Mouse (Mus musculus) cortical plate, adult 2 months (tissue): ENCODE measurements around the gene Ceacam3. TPM values are rescaled to one million over a fixed set of nuclear protein-coding genes. Genes with fewer than 3 reads are reported as not detected.
"Not testable (repeated sequence)": the region's sequence is repeated elsewhere in the genome, so short reads cannot be mapped to it uniquely, and the experiment has no call there.

Experiments
- H3K27ac ChIP-seq: fragments of 200-500 bp; 2 replicates; pipeline ENCODE4 v1.5.1; 2012; ENCODE audit warnings: low read length, control low read depth, inconsistent platforms; ENCODE audit not compliant: insufficient read depth
- H3K4me1 ChIP-seq: fragments of 200-500 bp; 2 replicates; pipeline ENCODE4 v1.6.1; 2011; ENCODE audit warnings: low read length; ENCODE audit not compliant: control insufficient read depth, insufficient read depth
- H3K4me3 ChIP-seq: fragments of 200-500 bp; 2 replicates; pipeline ENCODE4 v1.5.1; 2011; ENCODE audit warnings: mild to moderate bottlenecking, low read length, control low read depth; ENCODE audit not compliant: insufficient read depth
- CTCF ChIP-seq: fragments of 200-500 bp; IDR thresholded peaks from 2 replicates; pipeline ENCODE4 v1.5.1; 2011; ENCODE audit warnings: mild to moderate bottlenecking, control low read depth, low read length; ENCODE audit not compliant: insufficient read depth; ENCODE audit errors: extremely low read depth
- POLR2A ChIP-seq: fragments of 200-500 bp; IDR thresholded peaks from 2 replicates; pipeline ENCODE4 v1.6.1; 2011; ENCODE audit warnings: mild to moderate bottlenecking, low read length, control low read depth; ENCODE audit not compliant: insufficient read depth; ENCODE audit errors: extremely low read depth
- polyA plus RNA-seq: library from polyadenylated mRNA; depleted of rRNA; stranded (reverse); fragments of >200 nt; gene quantifications from 2 replicates; pipeline ENCODE4 v1.2.3, GENCODE M21; 2012; rRNA removed

The Ceacam3 gene
- 0.09 and 0.10 TPM in 2 replicates for polyA plus RNA-seq

- H3K27ac ChIP-seq = no peak within 1 kb of the TSS
- TF ChIP-seq POLR2A (no peak), CTCF (no peak)
These were observed at the start of gene Ceacam3 for GRCm38 (mm10) chr7:17149931-17150330. Gene Ceacam3 (plus strand): TSS chr7:17150282.

DNA sequence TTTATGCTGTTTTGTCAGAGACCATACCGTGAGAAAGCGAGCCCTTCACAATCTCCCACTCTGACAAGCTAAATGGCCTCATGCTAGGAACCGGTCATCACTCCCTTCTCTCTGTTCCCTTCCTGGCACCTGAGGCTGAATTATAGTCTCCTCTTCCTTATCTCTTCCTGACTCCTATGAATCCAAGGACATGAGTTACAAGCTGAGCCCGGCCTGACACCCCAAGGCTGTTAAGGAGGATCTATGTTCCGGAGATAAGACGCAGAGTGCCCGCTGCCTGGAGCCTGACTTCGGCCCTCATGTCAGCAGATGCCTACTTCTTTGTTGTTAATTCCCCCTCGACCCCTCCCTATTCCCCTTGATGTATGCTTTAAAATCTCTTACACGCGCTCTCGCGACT, 48.5 kb upstream of the Ceacam3 start:
- not testable (repeated sequence) for H3K4me3 ChIP-seq, H3K27ac ChIP-seq, H3K4me1 ChIP-seq

More at GRCm38 (mm10) chr7:17149931-17150330, at the start of gene Ceacam3:
- no peaks in the 10 kb centered on the region for H3K4me1 ChIP-seq
- no peak within 1 kb of the TSS for H3K4me3 ChIP-seq

GRCm38 (mm10) chr7:17135307-17135706, 14.8 kb upstream of the Ceacam3 start:
- Histone ChIP-seq H3K4me1 (no peaks in the 10 kb centered on the region), H3K4me3 (no peak overlapping the region), H3K27ac (no peak overlapping the region)
- TF ChIP-seq CTCF (no peak), POLR2A (no peak)

DNA sequence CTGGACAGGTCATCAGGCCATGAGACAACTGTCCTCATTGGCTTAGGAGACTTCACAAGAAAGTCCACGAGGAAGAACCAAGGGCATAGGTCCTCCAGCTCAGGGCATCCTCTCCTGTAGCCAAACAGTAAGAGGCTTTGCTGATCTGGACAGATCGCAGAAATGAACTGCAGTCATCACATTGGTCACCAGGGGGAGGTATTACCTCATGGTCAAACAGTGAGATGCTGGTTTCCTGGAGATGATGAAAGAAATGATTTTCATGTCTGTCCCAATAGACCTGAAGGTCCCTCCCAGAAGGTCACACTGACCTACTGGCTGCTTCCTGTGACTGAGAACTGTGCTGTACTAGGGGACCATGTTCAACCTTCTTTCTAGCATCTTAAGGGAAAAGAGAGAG, 5.6 kb downstream of the Ceacam3 start:
- Histone ChIP-seq H3K4me1 (no peaks in the 10 kb centered on the region), H3K4me3 (no peak overlapping the region), H3K27ac (no peak overlapping the region)
- no peak for TF ChIP-seq POLR2A
- no peak for TF ChIP-seq CTCF

DNA sequence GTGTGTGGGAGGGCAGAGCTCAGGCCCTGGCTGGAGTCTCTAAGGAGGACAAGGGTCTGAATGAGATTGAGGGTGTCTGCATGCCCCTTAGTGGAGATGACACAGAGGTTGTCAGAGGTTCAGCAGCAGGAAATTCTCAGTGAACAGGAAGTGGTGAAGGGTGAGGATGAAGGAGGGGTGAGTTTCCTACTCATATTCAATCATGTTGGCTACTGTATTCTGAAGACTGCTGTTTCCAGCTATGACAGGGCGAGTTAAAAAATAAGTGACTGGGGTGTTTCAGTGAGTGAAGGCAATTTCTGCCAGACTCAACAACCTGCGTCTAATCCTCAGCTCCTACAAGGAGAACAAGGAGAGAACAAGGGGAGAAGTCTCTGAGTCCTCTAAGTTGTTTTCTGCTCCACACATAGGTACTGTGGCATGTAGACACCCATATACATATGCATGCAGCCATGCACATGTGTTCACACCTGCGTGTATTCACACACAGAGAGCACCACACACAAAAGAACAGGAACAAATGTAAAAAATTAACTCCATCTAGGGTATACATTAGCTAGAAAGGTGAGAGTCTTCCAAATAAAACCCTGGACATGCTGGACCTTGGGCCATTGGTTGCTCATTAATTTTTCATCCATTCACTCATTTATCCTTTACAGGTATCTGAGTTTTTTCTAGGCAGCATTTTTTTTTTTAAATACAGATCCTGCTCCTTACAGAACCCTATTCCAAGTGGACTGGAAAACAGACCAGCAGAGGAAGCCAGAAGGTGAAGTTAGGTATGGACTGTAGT, 7.0 kb downstream of the Ceacam3 start:
- no peak for TF ChIP-seq CTCF
- TF ChIP-seq POLR2A = no peak
- no peak overlapping the region for H3K4me3 ChIP-seq
- H3K4me1 ChIP-seq = no peaks in the 10 kb centered on the region
- no peak overlapping the region for H3K27ac ChIP-seq

- Histone ChIP-seq H3K27ac (no peak overlapping the region), H3K4me3 (no peak overlapping the region), H3K4me1 (no peaks in the 10 kb centered on the region)
- TF ChIP-seq CTCF (no peak), POLR2A (no peak)
These were observed 8.9 kb downstream of the Ceacam3 start for GRCm38 (mm10) chr7:17159011-17159410.

- Histone ChIP-seq H3K4me1 (no peaks in the 10 kb centered on the region), H3K27ac (no peak overlapping the region), H3K4me3 (no peak overlapping the region)
- TF ChIP-seq CTCF = no peak
- no peak for TF ChIP-seq POLR2A
These were observed 21.7 kb downstream of the Ceacam3 start for GRCm38 (mm10) chr7:17171827-17172226.

- Histone ChIP-seq H3K27ac (no peak within 1 kb of the TSS), H3K4me3 (no peak within 1 kb of the TSS), H3K4me1 (no peaks in the 10 kb centered on the region)
- TF ChIP-seq CTCF = no peak
- TF ChIP-seq POLR2A = no peak
These were observed 53.1 kb downstream of the Ceacam3 start, which contains the start of gene Psg29 for GRCm38 (mm10) chr7:17203177-17203576. Gene Psg29 (plus strand): TSS chr7:17203477.

- TF ChIP-seq CTCF (no peak), POLR2A (no peak)
- H3K4me1 ChIP-seq = no peaks in the 10 kb centered on the region
- no peak overlapping the region for H3K4me3 ChIP-seq
- H3K27ac ChIP-seq = no peak overlapping the region
These were observed 55.6 kb downstream of the Ceacam3 start for GRCm38 (mm10) chr7:17205530-17206184.

Other genes starting within 250 kb of the Ceacam3 start
- 0.08 and 0.17 TPM in 2 replicates for gene Ptgir, start 243.8 kb upstream of the Ceacam3 start, polyA plus RNA-seq
- 1,956 and 2,049 TPM in 2 replicates for gene Calm3, start 226.2 kb upstream of the Ceacam3 start, polyA plus RNA-seq
- gene Pnmal2, start 205.6 kb upstream of the Ceacam3 start, polyA plus RNA-seq = 89.8 and 103 TPM in 2 replicates
- gene Pnmal1, start 190.6 kb upstream of the Ceacam3 start, polyA plus RNA-seq = 60.2 and 64.8 TPM in 2 replicates
- 38.9 and 42.5 TPM in 2 replicates for gene Gm42372, start 167.2 kb upstream of the Ceacam3 start, polyA plus RNA-seq
- 1.8 and 1.9 TPM in 2 replicates for gene Ccdc8, start 157.6 kb upstream of the Ceacam3 start, polyA plus RNA-seq
- 263 and 268 TPM in 2 replicates for gene Ppp5c, start 122.4 kb upstream of the Ceacam3 start, polyA plus RNA-seq
- 3.3 and 4.0 TPM in 2 replicates for gene Hif3a, start 87.9 kb upstream of the Ceacam3 start, polyA plus RNA-seq
- 2.9 and 3.0 TPM in 2 replicates for gene Psg16, start 76.2 kb upstream of the Ceacam3 start, polyA plus RNA-seq
- 0.15 and 0.17 TPM in 2 replicates for gene Psg29, start 53.2 kb downstream of the Ceacam3 start, polyA plus RNA-seq